Mouse (Mus musculus) gastrocnemius, adult 2 months (tissue): ENCODE measurements around the gene Jagn1. TPM values are rescaled to one million over a fixed set of nuclear protein-coding genes. Genes with fewer than 3 reads are reported as not detected.
A peak's percentile ranks its signal among the peaks of the same experiment; 100 is the strongest.

ENCODE experiments used
- DNase-seq: peaks from one replicate; pipeline ENCODE4 v3.0.0; 2022
- H3K27ac ChIP-seq: fragments of 200-600 bp; 2 replicates; pipeline ENCODE4 v1.8.1; 2022; ENCODE audit warnings: mild to moderate bottlenecking
- H3K4me3 ChIP-seq: fragments of 200-600 bp; 2 replicates; pipeline ENCODE4 v1.8.1; 2022; ENCODE audit warnings: mild to moderate bottlenecking, moderate library complexity
- CTCF ChIP-seq: fragments of 200-600 bp; IDR thresholded peaks from 2 replicates; pipeline ENCODE4 v1.8.1; 2022; ENCODE audit warnings: antibody characterized with exemption, mild to moderate bottlenecking, moderate library complexity
- intact Hi-C: fragments of 180-260 bp; cut with DNase I; formaldehyde crosslinking; loops from one replicate; pipeline ENCODE4 v1.15.1; 2025
- microRNA-seq: library from miRNA; unstranded; fragments of <30 nt; microRNA quantifications from one replicate; pipeline ENCODE4 v1.2.0, GENCODE M21; 2021
- total RNA-seq, 2 experiments: library from RNA; stranded (reverse); gene quantifications; 2 replicates each; pipeline ENCODE4 v1.2.3; 2021

Gene Jagn1
- total RNA-seq, 2 experiments from 2014 or later = 28.2 to 29.7 TPM

GRCm38 (mm10) chr6:113487125-113487576 is 44.8 kb downstream of the Jagn1 start:
- DNase-seq = peak; percentile 52
- no peak for TF ChIP-seq CTCF
- H3K27ac ChIP-seq = peak overlapping the region; percentile 82
- H3K4me3 ChIP-seq = peak overlapping the region; percentile 42
- intact Hi-C loops = loop anchor here (5.0 kb wide), 1 partner anchor 115 kb away; the partner anchor contains the start of genes Brk1 and Fancd2os

- no peak for DNase-seq
- intact Hi-C loops = loop anchor here (5.0 kb wide), 1 partner anchor 113 kb away; the partner anchor contains the start of genes Brk1 and Fancd2os
- no peak for TF ChIP-seq CTCF
- H3K27ac ChIP-seq = no peak overlapping the region
- no peak overlapping the region for H3K4me3 ChIP-seq
These were observed 47.0 kb downstream of the Jagn1 start for GRCm38 (mm10) chr6:113489410-113489809.

GRCm38 (mm10) chr6:113492101-113492864 is 49.9 kb downstream of the Jagn1 start:
- no peak for TF ChIP-seq CTCF
- no peak for DNase-seq
- Histone ChIP-seq H3K27ac (no peak overlapping the region), H3K4me3 (no peak overlapping the region)
- intact Hi-C loops = no loop called here

- H3K4me3 ChIP-seq = peak overlapping the region; percentile 76
- peak; percentile 75 for TF ChIP-seq CTCF
- DNase-seq = peak; percentile 88
- peak overlapping the region; percentile 82 for H3K27ac ChIP-seq
- intact Hi-C loops = loop anchor here (1.0 kb wide), 1 partner anchor 25 kb away; no protein-coding TSS in a partner anchor
These were observed 52.0 kb downstream of the Jagn1 start for GRCm38 (mm10) chr6:113494258-113494788.

GRCm38 (mm10) chr6:113495071-113495675 is 52.8 kb downstream of the Jagn1 start:
- peak; percentile 47 for DNase-seq
- intact Hi-C loops = no loop called here
- peak overlapping the region; percentile 76 for H3K4me3 ChIP-seq
- no peak for TF ChIP-seq CTCF
- H3K27ac ChIP-seq = peak overlapping the region; percentile 82

Small RNAs within 50 kb of the gene (microRNA-seq; reads per million reads assigned to microRNA genes)
- gene Gm24387 = not detected

Other genes starting within 250 kb of the Jagn1 start
- under 1 TPM; 0.39 to 0.54 TPM for gene Lhfpl4, start 247.2 kb upstream of the Jagn1 start, total RNA-seq
- 10 to 100 TPM; 14.9 to 16.0 TPM for gene Mtmr14, start 204.7 kb upstream of the Jagn1 start, total RNA-seq
- not detected for gene Cpne9, start 160.3 kb upstream of the Jagn1 start, total RNA-seq
- gene Brpf1, start 135.4 kb upstream of the Jagn1 start, total RNA-seq = 10 to 100 TPM; 10.2 to 10.3 TPM
- gene Ogg1, start 115.6 kb upstream of the Jagn1 start, total RNA-seq = 1 to 10 TPM; 3.9 to 5.2 TPM
- gene Camk1, start 98.6 kb upstream of the Jagn1 start, total RNA-seq = 10 to 100 TPM; 39.3 to 39.5 TPM
- gene Tada3, start 64.7 kb upstream of the Jagn1 start, total RNA-seq = 10 to 100 TPM; 14.1 to 15.5 TPM
- gene Arpc4, start 64.5 kb upstream of the Jagn1 start, total RNA-seq = 10 to 100 TPM; 47.4 to 53.4 TPM
- 1 to 10 TPM in 1 of 2 experiments, under 1 TPM in 1; 0.48 to 1.3 TPM for gene Ttll3, start 53.3 kb upstream of the Jagn1 start, total RNA-seq
- gene Rpusd3, start 23.2 kb upstream of the Jagn1 start, total RNA-seq = 1 to 10 TPM; 7.7 to 8.3 TPM
- gene Cidec, start 6.8 kb upstream of the Jagn1 start, total RNA-seq = 1 to 10 TPM in 1 of 2 experiments, under 1 TPM in 1; 0.97 to 5.0 TPM
- under 1 TPM; 0.25 to 0.26 TPM for gene Il17re, start 15.9 kb downstream of the Jagn1 start, total RNA-seq
- 1 to 10 TPM; 4.2 to 4.7 TPM for gene Il17rc, start 28.9 kb downstream of the Jagn1 start, total RNA-seq
- gene Creld1, start 40.7 kb downstream of the Jagn1 start, total RNA-seq = 10 to 100 TPM; 47.5 to 54.4 TPM
- gene Prrt3, start 59.4 kb downstream of the Jagn1 start, total RNA-seq = under 1 TPM; 0.08 to 0.11 TPM
- 10 to 100 TPM; 54.9 to 63.2 TPM for gene Emc3, start 89.1 kb downstream of the Jagn1 start, total RNA-seq
- gene Fancd2, start 89.1 kb downstream of the Jagn1 start, total RNA-seq = under 1 TPM; 0.10 to 0.28 TPM
- not detected for gene Fancd2os, start 158.1 kb downstream of the Jagn1 start, total RNA-seq
- gene Brk1, start 162.2 kb downstream of the Jagn1 start, total RNA-seq = 10 to 100 TPM; 37.3 to 46.0 TPM
- gene Vhl, start 181.4 kb downstream of the Jagn1 start, total RNA-seq = 1 to 10 TPM; 5.1 to 5.9 TPM
- gene Irak2, start 195.9 kb downstream of the Jagn1 start, total RNA-seq = 1 to 10 TPM; 3.9 to 6.1 TPM